Mouse (Mus musculus): ENCODE data around the gene Aars2. TPM values are rescaled to one million over a fixed set of nuclear protein-coding genes. Genes with fewer than 3 reads are reported as not detected.

Aars2 gene
- polyA plus RNA-seq, 1 experiment from 2014 or later, result 25.7 TPM

DNA sequence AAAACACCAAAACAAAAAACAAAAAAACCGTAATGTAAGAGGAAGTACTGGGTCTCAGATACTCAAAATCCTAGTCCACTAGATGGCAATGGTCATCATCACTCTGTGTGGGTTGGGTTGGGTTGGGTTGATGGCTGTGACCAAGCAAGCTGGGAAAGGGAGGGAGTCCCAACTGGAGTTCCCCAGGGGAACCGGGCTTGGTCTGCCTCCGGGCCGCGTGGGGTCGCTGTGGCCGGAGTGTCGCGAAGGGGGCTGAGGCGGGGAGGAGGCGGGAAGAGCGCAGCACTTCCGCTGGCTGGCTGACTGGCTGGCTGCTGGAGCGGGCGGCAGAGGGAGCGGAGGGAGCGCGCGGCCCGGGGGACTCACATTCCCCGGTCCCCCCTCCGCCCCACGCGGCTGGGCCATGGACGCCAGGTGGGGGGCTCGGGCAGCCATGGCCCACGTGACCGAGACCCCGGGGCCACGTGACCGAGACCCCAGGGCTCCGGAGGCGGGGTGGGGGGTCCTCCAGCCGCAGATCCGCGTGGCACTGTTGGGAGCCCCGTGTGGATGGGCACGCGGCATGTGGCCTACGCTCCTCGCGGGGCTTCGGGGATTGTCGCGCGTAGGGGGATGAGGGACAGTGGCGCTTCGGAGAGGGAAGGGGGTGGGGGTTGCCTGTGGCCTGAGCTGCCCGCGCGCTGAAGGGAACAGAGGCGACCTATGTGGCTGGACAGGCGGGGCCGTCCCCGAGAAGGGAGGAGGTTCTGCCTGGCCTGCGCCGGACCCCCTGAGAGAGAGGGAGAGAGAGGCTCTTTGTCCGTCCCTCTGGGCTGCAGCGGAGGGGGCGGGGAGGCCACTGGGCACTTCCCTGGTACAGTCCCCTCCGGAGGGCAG lies 57.3 kb downstream of the Aars2 start, which contains the start of gene Slc35b2:
Gene Slc35b2, plus strand, starts transcription at position 220 of the 876 bp plus-strand sequence.
- ATAC-seq (ENCODE audit: insufficient number of reproducible peaks, insufficient read depth, low FRiP score, low TSS enrichment), result peak; percentile 72
- Histone ChIP-seq H3K4me2 (replicated peaks) (peak within 1 kb of the TSS; percentile 96), H3K9ac (peak within 1 kb of the TSS; percentile 90), H3K4me3 (peak within 1 kb of the TSS; percentile 87), H3K36me3 (peaks cover 29% of the 10 kb centered on the region), H3K27me3 (no peaks in the 10 kb centered on the region), H3K27ac (peak within 1 kb of the TSS; percentile 77), H3K4me1 (peaks cover 13% of the 10 kb centered on the region), H3K9me3 (no peaks in the 10 kb centered on the region)
- WGBS, result 2% methylated on average over 47 of the region's 61 CpGs

- Histone ChIP-seq H3K9me3 (no peaks in the 10 kb centered on the region), H3K4me2 (replicated peaks) (peak overlapping the region; percentile 96), H3K4me1 (peaks cover 13% of the 10 kb centered on the region), H3K27me3 (no peaks in the 10 kb centered on the region), H3K36me3 (peaks cover 36% of the 10 kb centered on the region), H3K9ac (peak overlapping the region; percentile 90), H3K4me3 (peak overlapping the region; percentile 87), H3K27ac (peak overlapping the region; percentile 77)
- ATAC-seq (ENCODE audit: insufficient number of reproducible peaks, insufficient read depth, low FRiP score, low TSS enrichment), result no peak; the same call in 1 of the 2 replicates
- 7% methylated on average over 18 of the region's 18 CpGs for WGBS
Measured at GRCm38 (mm10) chr17:45564531-45565084, 58.0 kb downstream of the Aars2 start.

GRCm38 (mm10) chr17:45565103-45565502 lies 58.5 kb downstream of the Aars2 start:
- Histone ChIP-seq H3K4me1 (peaks cover 13% of the 10 kb centered on the region), H3K27me3 (no peaks in the 10 kb centered on the region), H3K9ac (peak overlapping the region; percentile 90), H3K27ac (peak overlapping the region; percentile 77; the same call in 1 of the 2 replicates), H3K36me3 (peaks cover 41% of the 10 kb centered on the region), H3K4me2 (replicated peaks) (peak overlapping the region; percentile 96), H3K9me3 (no peaks in the 10 kb centered on the region), H3K4me3 (peak overlapping the region; percentile 87)
- ATAC-seq (ENCODE audit: insufficient number of reproducible peaks, insufficient read depth, low FRiP score, low TSS enrichment), result no peak
- WGBS, result 92% methylated on average over 11 of the region's 11 CpGs

GRCm38 (mm10) chr17:45566031-45566359 lies 59.4 kb downstream of the Aars2 start:
- H3K36me3 ChIP-seq, result peaks cover 50% of the 10 kb centered on the region
- peak overlapping the region; percentile 41; the same call in 1 of the 2 replicates for H3K27ac ChIP-seq
- H3K9me3 ChIP-seq, result no peaks in the 10 kb centered on the region
- H3K4me2 ChIP-seq (replicated peaks), result no peak overlapping the region
- no peak overlapping the region for H3K9ac ChIP-seq
- H3K27me3 ChIP-seq, result no peaks in the 10 kb centered on the region
- WGBS, result 75% methylated on average over 1 of the region's 1 CpGs
- no peak for ATAC-seq (ENCODE audit: insufficient number of reproducible peaks, insufficient read depth, low FRiP score, low TSS enrichment)
- H3K4me3 ChIP-seq, result no peak overlapping the region
- peaks cover 18% of the 10 kb centered on the region for H3K4me1 ChIP-seq

DNA sequence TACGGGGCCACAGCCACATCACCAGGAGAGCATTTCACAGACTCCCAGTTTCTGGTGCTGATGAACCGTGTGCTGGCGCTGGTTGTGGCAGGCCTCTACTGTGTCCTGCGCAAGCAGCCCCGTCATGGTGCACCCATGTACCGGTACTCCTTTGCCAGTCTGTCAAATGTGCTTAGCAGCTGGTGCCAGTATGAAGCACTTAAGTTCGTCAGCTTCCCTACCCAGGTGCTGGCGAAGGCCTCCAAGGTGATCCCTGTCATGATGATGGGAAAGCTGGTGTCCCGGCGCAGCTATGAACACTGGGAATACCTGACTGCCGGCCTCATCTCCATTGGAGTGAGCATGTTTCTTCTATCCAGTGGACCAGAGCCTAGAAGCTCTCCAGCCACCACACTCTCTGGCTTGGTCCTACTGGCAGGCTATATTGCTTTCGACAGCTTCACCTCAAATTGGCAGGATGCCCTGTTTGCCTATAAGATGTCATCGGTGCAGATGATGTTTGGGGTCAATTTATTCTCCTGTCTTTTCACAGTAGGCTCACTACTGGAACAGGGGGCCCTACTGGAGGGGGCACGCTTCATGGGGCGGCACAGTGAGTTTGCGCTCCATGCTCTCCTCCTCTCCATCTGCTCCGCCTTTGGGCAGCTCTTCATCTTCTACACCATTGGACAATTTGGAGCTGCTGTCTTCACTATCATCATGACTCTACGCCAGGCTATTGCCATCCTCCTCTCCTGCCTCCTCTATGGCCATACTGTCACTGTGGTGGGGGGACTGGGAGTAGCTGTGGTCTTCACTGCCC lies 59.9 kb downstream of the Aars2 start:
- peaks cover 55% of the 10 kb centered on the region for H3K36me3 ChIP-seq
- peaks cover 24% of the 10 kb centered on the region for H3K4me1 ChIP-seq
- H3K27me3 ChIP-seq, result no peaks in the 10 kb centered on the region
- peak overlapping the region; percentile 46; the same call in 1 of the 2 replicates for H3K27ac ChIP-seq
- no peak overlapping the region for H3K4me2 ChIP-seq (replicated peaks)
- no peak overlapping the region for H3K4me3 ChIP-seq
- ATAC-seq (ENCODE audit: insufficient number of reproducible peaks, insufficient read depth, low FRiP score, low TSS enrichment), result no peak
- 69% methylated on average over 18 of the region's 18 CpGs for WGBS
- H3K9ac ChIP-seq, result no peak overlapping the region
- no peaks in the 10 kb centered on the region for H3K9me3 ChIP-seq

- 36% methylated on average over 4 of the region's 4 CpGs for WGBS
- H3K4me1 ChIP-seq, result peaks cover 28% of the 10 kb centered on the region
- H3K9ac ChIP-seq, result no peak overlapping the region
- no peaks in the 10 kb centered on the region for H3K9me3 ChIP-seq
- peaks cover 58% of the 10 kb centered on the region for H3K36me3 ChIP-seq
- H3K27ac ChIP-seq, result 0 out of 2 replicates have a peak overlapping the region, but pooled peaks have one; percentile 46
- no peak overlapping the region for H3K4me3 ChIP-seq
- H3K27me3 ChIP-seq, result no peaks in the 10 kb centered on the region
- no peak overlapping the region for H3K4me2 ChIP-seq (replicated peaks)
- no peak for ATAC-seq (ENCODE audit: insufficient number of reproducible peaks, insufficient read depth, low FRiP score, low TSS enrichment)
Measured at GRCm38 (mm10) chr17:45567162-45567601, 60.5 kb downstream of the Aars2 start.

GRCm38 (mm10) chr17:45568990-45569389 lies 62.3 kb downstream of the Aars2 start:
- Histone ChIP-seq H3K27me3 (no peaks in the 10 kb centered on the region), H3K4me1 (peaks cover 28% of the 10 kb centered on the region), H3K4me2 (replicated peaks) (no peak overlapping the region), H3K36me3 (peaks cover 58% of the 10 kb centered on the region), H3K9me3 (no peaks in the 10 kb centered on the region), H3K9ac (no peak overlapping the region), H3K4me3 (no peak overlapping the region), H3K27ac (no peak overlapping the region)
- 88% methylated on average over 12 of the region's 12 CpGs for WGBS
- no peak for ATAC-seq (ENCODE audit: insufficient number of reproducible peaks, insufficient read depth, low FRiP score, low TSS enrichment)

- no peaks in the 10 kb centered on the region for H3K9me3 ChIP-seq
- H3K9ac ChIP-seq, result peak overlapping the region; percentile 15; the same call in 1 of the 2 replicates
- 84% methylated on average over 4 of the region's 4 CpGs for WGBS
- H3K4me2 ChIP-seq (replicated peaks), result no peak overlapping the region
- H3K27ac ChIP-seq, result no peak overlapping the region; the same call in 1 of the 2 replicates
- H3K4me1 ChIP-seq, result peaks cover 28% of the 10 kb centered on the region
- H3K36me3 ChIP-seq, result peaks cover 58% of the 10 kb centered on the region
- H3K4me3 ChIP-seq, result no peak overlapping the region
- ATAC-seq (ENCODE audit: insufficient number of reproducible peaks, insufficient read depth, low FRiP score, low TSS enrichment), result no peak
- H3K27me3 ChIP-seq, result no peaks in the 10 kb centered on the region
Measured at GRCm38 (mm10) chr17:45569999-45570398, 63.4 kb downstream of the Aars2 start.

Other genes starting within 250 kb of the Aars2 start
- 76.4 and 76.6 TPM in 2 replicates for gene Cdc5l, start 73.1 kb upstream of the Aars2 start, polyA plus RNA-seq (2016; fragmentation: Nextera tagmentation; extraction: Ambion mirVana)
- gene Spats1, start 31.4 kb upstream of the Aars2 start, polyA plus RNA-seq (2016; fragmentation: Nextera tagmentation; extraction: Ambion mirVana), result 0.49 and 0.89 TPM in 2 replicates
- gene Tcte1, start 16.6 kb downstream of the Aars2 start, polyA plus RNA-seq (2016; fragmentation: Nextera tagmentation; extraction: Ambion mirVana), result 1.4 and 1.6 TPM in 2 replicates
- 9.2 and 11.1 TPM in 2 replicates for gene Tmem151b, start 42.8 kb downstream of the Aars2 start, polyA plus RNA-seq (2016; fragmentation: Nextera tagmentation; extraction: Ambion mirVana)
- 6.7 and 8.3 TPM in 2 replicates for gene Nfkbie, start 48.9 kb downstream of the Aars2 start, polyA plus RNA-seq (2016; fragmentation: Nextera tagmentation; extraction: Ambion mirVana)
- gene Slc35b2, start 57.0 kb downstream of the Aars2 start, polyA plus RNA-seq (2016; fragmentation: Nextera tagmentation; extraction: Ambion mirVana), result 108 and 109 TPM in 2 replicates
- gene Hsp90ab1, start 66.4 kb downstream of the Aars2 start, polyA plus RNA-seq (2016; fragmentation: Nextera tagmentation; extraction: Ambion mirVana), result 1,470 and 1,480 TPM in 2 replicates
- gene Slc29a1, start 92.8 kb downstream of the Aars2 start, polyA plus RNA-seq (2016; fragmentation: Nextera tagmentation; extraction: Ambion mirVana), result 59.1 and 60.5 TPM in 2 replicates
- gene Mymx, start 95.3 kb downstream of the Aars2 start, polyA plus RNA-seq (2016; fragmentation: Nextera tagmentation; extraction: Ambion mirVana), result 9.2 and 10.7 TPM in 2 replicates
- 0.75 and 0.91 TPM in 2 replicates for gene Capn11, start 152.5 kb downstream of the Aars2 start, polyA plus RNA-seq (2016; fragmentation: Nextera tagmentation; extraction: Ambion mirVana)
- 137 and 153 TPM in 2 replicates for gene Mrpl14, start 179.5 kb downstream of the Aars2 start, polyA plus RNA-seq (2016; fragmentation: Nextera tagmentation; extraction: Ambion mirVana)
- 43.1 and 45.4 TPM in 2 replicates for gene Tmem63b, start 180.1 kb downstream of the Aars2 start, polyA plus RNA-seq (2016; fragmentation: Nextera tagmentation; extraction: Ambion mirVana)
- gene 1600014C23Rik, start 227.0 kb downstream of the Aars2 start, polyA plus RNA-seq (2016; fragmentation: Nextera tagmentation; extraction: Ambion mirVana), result 0.47 TPM in 1 of 2 replicates, not detected in the other

Data from embryonic facial prominence, embryonic 12.5 days (tissue).